Mouse (Mus musculus) cerebellum, adult 2 months (tissue): Measurements from ENCODE around the gene Adrb1. TPM values are rescaled to one million over a fixed set of nuclear protein-coding genes. Genes with fewer than 3 reads are reported as not detected.

Experiments used
- DNase-seq, 2 experiments: peaks; one replicate each; pipeline ENCODE4 v3.0.0; 2021
- H3K27ac ChIP-seq: fragments of 200-500 bp; 2 replicates; pipeline ENCODE4 v1.5.1; 2012; ENCODE audit warnings: low read length, control low read depth, inconsistent platforms; ENCODE audit not compliant: insufficient read depth
- H3K27me3 ChIP-seq: fragments of 200-500 bp; 2 replicates; pipeline ENCODE4 v1.6.1; 2012; ENCODE audit warnings: inconsistent platforms, mild to moderate bottlenecking, low read length, moderate library complexity; ENCODE audit not compliant: control insufficient read depth, insufficient read depth
- H3K4me1 ChIP-seq: fragments of 200-500 bp; 2 replicates; pipeline ENCODE4 v1.6.1; 2011; ENCODE audit warnings: low read length; ENCODE audit not compliant: control insufficient read depth, insufficient read depth
- H3K4me3 ChIP-seq: fragments of 200-500 bp; replicated peaks from 2 replicates; pipeline ENCODE3; 2011; ENCODE audit warnings: mild to moderate bottlenecking, low read depth, low read length, control low read depth; ENCODE audit not compliant: insufficient read depth
- CTCF ChIP-seq: fragments of 200-500 bp; IDR thresholded peaks from 2 replicates; pipeline ENCODE4 v1.5.1; 2011; ENCODE audit warnings: low read depth, mild to moderate bottlenecking, control low read depth, low read length, moderate library complexity, borderline replicate concordance; ENCODE audit not compliant: insufficient read depth
- POLR2A ChIP-seq: fragments of 200-500 bp; IDR thresholded peaks from 2 replicates; pipeline ENCODE4 v1.6.1; 2011; ENCODE audit warnings: low read length, control low read depth, borderline replicate concordance; ENCODE audit not compliant: insufficient read depth
- WGBS: fragments of 180-500 bp; shearing (Covaris S2); methylation state at CpG from one replicate; pipeline ENCODE4 v1.1.7; 2018; 5-methylcytosine and 5-hydroxymethylcytosine counted together
- polyA plus RNA-seq: library from polyadenylated mRNA; depleted of rRNA; stranded (reverse); fragments of >200 nt; gene quantifications from 2 replicates; pipeline ENCODE4 v1.2.3, GENCODE M21; 2012

Gene Adrb1
- polyA plus RNA-seq, 1 experiment, result 4.1 TPM

DNA sequence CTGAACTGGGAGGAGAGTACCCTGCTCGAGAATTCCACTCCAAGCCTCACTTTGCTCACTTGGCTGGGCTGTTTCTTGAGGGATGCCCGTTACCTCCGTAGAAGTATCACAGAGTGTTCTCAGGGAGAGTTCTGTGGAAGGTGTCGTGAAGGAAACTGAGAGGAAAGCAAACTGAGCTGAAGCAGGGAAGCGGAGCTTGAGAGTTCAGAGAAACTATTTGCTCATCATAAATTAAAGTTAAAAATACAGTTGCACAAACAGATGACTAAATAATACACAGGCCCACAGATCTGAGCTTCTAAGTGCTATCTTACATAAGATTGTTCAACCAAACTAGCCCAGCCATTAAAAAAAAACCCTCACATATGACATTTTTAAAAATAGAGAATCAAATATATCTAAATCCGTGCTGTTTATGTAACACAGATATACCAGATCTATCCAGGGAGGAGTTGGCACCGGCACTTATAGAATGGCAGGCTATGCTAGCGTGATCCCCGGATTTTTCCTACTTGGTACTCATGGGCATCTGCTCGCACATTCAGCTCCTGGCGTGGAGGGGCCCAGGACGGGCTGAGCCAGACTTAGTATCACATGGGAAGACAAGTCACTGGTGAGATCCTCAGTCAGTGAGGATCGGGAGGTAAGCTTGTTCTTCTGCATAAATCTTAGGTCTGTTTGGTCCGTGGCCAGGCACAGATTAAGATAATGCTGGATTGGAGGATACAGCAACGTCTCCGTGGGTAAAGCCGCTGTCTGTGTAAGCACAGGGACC, 11.7 kb upstream of the Adrb1 start:
- peak in 1 of 2 experiments; percentile 27 for DNase-seq
- TF ChIP-seq CTCF (no peak), POLR2A (no peak)
- no peaks in the 10 kb centered on the region for H3K4me1 ChIP-seq
- 54% methylated on average over 17 of the region's 17 CpGs for WGBS
- no peak overlapping the region for H3K27ac ChIP-seq
- H3K27me3 ChIP-seq, result no peaks in the 10 kb centered on the region
- no peak overlapping the region for H3K4me3 ChIP-seq

GRCm38 (mm10) chr19:56713613-56714012, 8.4 kb upstream of the Adrb1 start:
- Histone ChIP-seq H3K4me3 (no peak overlapping the region), H3K4me1 (no peaks in the 10 kb centered on the region), H3K27me3 (0 out of 2 replicates have a peak, but pooled peaks cover 1% of the 10 kb centered on the region), H3K27ac (no peak overlapping the region)
- WGBS, result 85% methylated on average over 5 of the region's 5 CpGs
- DNase-seq, result no peak
- TF ChIP-seq CTCF, result no peak
- TF ChIP-seq POLR2A, result no peak

- no peak for DNase-seq
Observed at GRCm38 (mm10) chr19:56714661-56715170, 7.3 kb upstream of the Adrb1 start.

GRCm38 (mm10) chr19:56718046-56718445, 4.0 kb upstream of the Adrb1 start:
- TF ChIP-seq CTCF (no peak), POLR2A (no peak)
- H3K27me3 ChIP-seq, result peaks cover 3% of the 10 kb centered on the region; the same call in 1 of the 2 replicates
- H3K4me3 ChIP-seq, result no peak overlapping the region
- DNase-seq, result no peak
- 53% methylated on average over 8 of the region's 8 CpGs for WGBS
- H3K4me1 ChIP-seq, result no peaks in the 10 kb centered on the region; the same call in 1 of the 2 replicates
- H3K27ac ChIP-seq, result no peak overlapping the region

More at GRCm38 (mm10) chr19:56714661-56715170, 7.3 kb upstream of the Adrb1 start:
- WGBS, result 68% methylated on average over 4 of the region's 4 CpGs
- no peaks in the 10 kb centered on the region for H3K4me1 ChIP-seq
- H3K27ac ChIP-seq, result no peak overlapping the region
- no peak overlapping the region for H3K4me3 ChIP-seq
- no peak for TF ChIP-seq CTCF
- no peak for TF ChIP-seq POLR2A
- H3K27me3 ChIP-seq, result 0 out of 2 replicates have a peak, but pooled peaks cover 1% of the 10 kb centered on the region

DNA sequence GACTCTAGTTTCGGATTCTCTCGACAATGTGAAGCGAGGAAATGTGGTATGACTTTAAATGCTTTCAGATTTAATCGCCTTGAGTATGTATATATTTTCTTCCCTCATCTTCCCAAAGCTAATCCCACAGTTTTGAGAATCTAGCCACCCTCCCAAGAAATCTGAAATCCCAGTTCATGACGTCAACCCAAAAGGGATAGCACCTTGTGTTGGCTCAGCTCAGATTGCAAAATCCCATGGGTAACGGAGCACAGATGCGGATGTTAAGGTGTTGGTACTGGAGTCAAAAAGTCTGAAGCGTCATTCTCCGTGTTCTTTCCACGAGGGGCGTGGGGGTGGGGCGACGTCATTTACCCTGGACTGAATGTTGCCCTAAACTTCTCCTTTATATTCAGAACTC, 1.1 kb upstream of the Adrb1 start:
- TF ChIP-seq CTCF (no peak), POLR2A (no peak)
- H3K4me3 ChIP-seq, result no peak overlapping the region
- H3K27me3 ChIP-seq, result peaks cover 6% of the 10 kb centered on the region; the same call in 1 of the 2 replicates
- WGBS, result 50% methylated on average over 13 of the region's 13 CpGs
- no peak overlapping the region for H3K27ac ChIP-seq
- DNase-seq, result no peak
- H3K4me1 ChIP-seq, result no peaks in the 10 kb centered on the region; the same call in 1 of the 2 replicates

GRCm38 (mm10) chr19:56722291-56722707, 300 bp downstream of the Adrb1 start:
- DNase-seq, result no peak
- peak overlapping the region; percentile 7 for H3K4me3 ChIP-seq
- H3K27ac ChIP-seq, result no peak overlapping the region
- peaks cover 6% of the 10 kb centered on the region; the same call in 1 of the 2 replicates for H3K27me3 ChIP-seq
- TF ChIP-seq POLR2A (no peak), CTCF (no peak)
- H3K4me1 ChIP-seq, result no peaks in the 10 kb centered on the region; the same call in 1 of the 2 replicates
- under 1% methylated on average over 44 of the region's 48 CpGs for WGBS

DNA sequence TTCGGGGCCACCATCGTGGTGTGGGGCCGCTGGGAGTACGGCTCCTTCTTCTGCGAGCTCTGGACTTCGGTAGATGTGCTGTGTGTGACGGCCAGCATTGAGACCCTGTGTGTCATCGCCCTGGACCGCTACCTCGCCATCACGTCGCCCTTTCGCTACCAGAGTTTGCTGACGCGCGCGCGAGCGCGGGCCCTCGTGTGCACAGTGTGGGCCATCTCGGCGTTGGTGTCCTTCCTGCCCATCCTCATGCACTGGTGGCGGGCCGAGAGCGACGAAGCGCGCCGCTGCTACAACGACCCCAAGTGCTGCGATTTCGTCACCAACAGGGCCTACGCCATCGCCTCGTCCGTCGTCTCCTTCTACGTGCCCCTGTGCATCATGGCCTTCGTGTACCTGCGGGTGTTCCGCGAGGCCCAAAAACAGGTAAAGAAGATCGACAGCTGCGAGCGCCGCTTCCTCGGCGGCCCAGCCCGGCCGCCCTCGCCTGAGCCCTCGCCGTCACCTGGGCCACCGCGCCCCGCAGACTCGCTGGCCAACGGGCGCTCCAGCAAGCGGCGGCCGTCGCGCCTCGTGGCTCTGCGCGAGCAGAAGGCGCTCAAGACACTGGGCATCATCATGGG, 822 bp downstream of the Adrb1 start:
- peak in 1 of 2 experiments; percentile 18 for DNase-seq
- no peaks in the 10 kb centered on the region; the same call in 1 of the 2 replicates for H3K4me1 ChIP-seq
- H3K27me3 ChIP-seq, result peaks cover 6% of the 10 kb centered on the region; the same call in 1 of the 2 replicates
- H3K27ac ChIP-seq, result no peak overlapping the region
- 2% methylated on average over 69 of the region's 69 CpGs for WGBS
- TF ChIP-seq CTCF, result no peak
- TF ChIP-seq POLR2A, result no peak
- H3K4me3 ChIP-seq, result peak overlapping the region; percentile 17
